9 mouse cellular contexts compared by ENCODE assay signal in genomic region chr5:143254487-143255130, GRCm38 (mm10). TPM values are rescaled to one million over a fixed set of nuclear protein-coding genes. Genes with fewer than 3 reads are reported as not detected.
DNase-seq lines count a peak whose midpoint lies in the region; ATAC-seq and TF ChIP-seq lines count a peak whose summit lies in the region.
"Had no signal": no experiment of that assay in that cellular context is flagged by ENCODE, and none has a peak within 500 bp of the region (broad histone marks: within the 10 kb centered on the region; RNA-seq: fewer than 3 reads in every experiment).

No protein-coding gene starts in this region.

- DNase-seq in kidney, adult 9 months, result no peak
- DNase-seq in forebrain, embryonic 11.5 days (ENCODE audit: low spot score), result peak; percentile 66
- DNase-seq in gastrocnemius, adult 8-10 months (ENCODE audit: low spot score in 2 of 2), result no peak
- no peak for DNase-seq in frontal cortex, postnatal 14 days (ENCODE audit: low spot score in 2 of 2)

- peak; percentile 43 for ATAC-seq in kidney, embryonic 16.5 days (ENCODE audit: low FRiP score, low TSS enrichment)
- ATAC-seq in forebrain, embryonic 11.5 days (replicated peaks; ENCODE audit: low FRiP score), result 0 out of 2 replicates have a peak, but pooled peaks have one; percentile 32
- ATAC-seq in midbrain, embryonic 12.5 days (ENCODE audit: low FRiP score, low read depth), result no peak
- no peak for ATAC-seq in activated CD4-positive, CD25-positive, alpha-beta regulatory T cell, adult 4 months

- 0 out of 2 replicates have a peak overlapping the region, but pooled peaks have one; percentile 31 for H3K9ac ChIP-seq in kidney, embryonic 16.5 days (replicated peaks; ENCODE audit: low read length)
- H3K9ac ChIP-seq in forebrain, embryonic 11.5 days (ENCODE audit: low read length), result no peak overlapping the region
- no peak overlapping the region for H3K9ac ChIP-seq in midbrain, embryonic 12.5 days (replicated peaks)
- H3K9ac ChIP-seq: liver, embryonic 14.5 days had no signal

- no peaks in the 10 kb centered on the region for H3K9me3 ChIP-seq in kidney, embryonic 16.5 days (ENCODE audit: low read length)
- H3K9me3 ChIP-seq in forebrain, embryonic 11.5 days (ENCODE audit: control insufficient read depth, low read length), result no peaks in the 10 kb centered on the region
- no peaks in the 10 kb centered on the region for H3K9me3 ChIP-seq in midbrain, embryonic 12.5 days

- 13% methylated on average over 65 of the region's 66 CpGs for WGBS in kidney, embryonic 16.5 days
- 6% methylated on average over 66 of the region's 66 CpGs for WGBS in forebrain, embryonic 11.5 days
- 6% methylated on average over 66 of the region's 66 CpGs for WGBS in midbrain, embryonic 12.5 days

- H3K27ac ChIP-seq in kidney, embryonic 16.5 days (ENCODE audit: low read length), result no peak overlapping the region
- H3K27ac ChIP-seq in bone marrow macrophage, adult 2 months (ENCODE audit: insufficient read depth, low read depth, low read length), result no peak overlapping the region
- no peak overlapping the region for H3K27ac ChIP-seq in forebrain, embryonic 11.5 days (ENCODE audit: low read depth, low read length)
- H3K27ac ChIP-seq in midbrain, embryonic 12.5 days (replicated peaks), result no peak overlapping the region
- H3K27ac ChIP-seq: liver, embryonic 14.5 days had no signal

- TF ChIP-seq CTCF in bone marrow macrophage, adult 2 months (IDR thresholded peaks at IDR 0.05; ENCODE audit: low read depth, low read length), result no peak

- 0 out of 2 replicates have a peak, but pooled peaks cover 9% of the 10 kb centered on the region for H3K36me3 ChIP-seq in kidney, embryonic 16.5 days (ENCODE audit: insufficient read depth, low read length)
- H3K36me3 ChIP-seq in forebrain, embryonic 11.5 days (ENCODE audit: control insufficient read depth, insufficient read depth, low read length), result peaks cover 4% of the 10 kb centered on the region; the same call in 1 of the 2 replicates
- H3K36me3 ChIP-seq in midbrain, embryonic 12.5 days, result peaks cover 72% of the 10 kb centered on the region

- peaks cover 26% of the 10 kb centered on the region for H3K4me1 ChIP-seq in kidney, embryonic 16.5 days (ENCODE audit: insufficient read depth, low read length)
- peaks cover 3% of the 10 kb centered on the region for H3K4me1 ChIP-seq in bone marrow macrophage, adult 2 months (ENCODE audit: control insufficient read depth, insufficient read depth, low read length)
- peaks cover 13% of the 10 kb centered on the region for H3K4me1 ChIP-seq in forebrain, embryonic 11.5 days (replicated peaks; ENCODE audit: control insufficient read depth, insufficient read depth, low read length)
- peaks cover 23% of the 10 kb centered on the region for H3K4me1 ChIP-seq in midbrain, embryonic 12.5 days

- peak overlapping the region; percentile 78 for H3K4me2 ChIP-seq in kidney, embryonic 16.5 days (replicated peaks; ENCODE audit: low read depth, low read length)
- H3K4me2 ChIP-seq in forebrain, embryonic 11.5 days (ENCODE audit: low read depth, low read length, severe bottlenecking), result peak overlapping the region; percentile 5; the same call in 1 of the 2 replicates
- peak overlapping the region; percentile 60 for H3K4me2 ChIP-seq in midbrain, embryonic 12.5 days (replicated peaks)

- H3K4me3 ChIP-seq in kidney, embryonic 16.5 days (ENCODE audit: low read length), result peak overlapping the region; percentile 47
- H3K4me3 ChIP-seq in bone marrow macrophage, adult 2 months (ENCODE audit: insufficient read depth, low read length), result peak overlapping the region; percentile 53
- H3K4me3 ChIP-seq in forebrain, embryonic 11.5 days (ENCODE audit: low read depth, low read length), result no peak overlapping the region; the same call in 1 of the 2 replicates
- peak overlapping the region; percentile 41 for H3K4me3 ChIP-seq in midbrain, embryonic 12.5 days

- H3K27me3 ChIP-seq in kidney, embryonic 16.5 days (ENCODE audit: insufficient read depth, low read length), result peaks cover 69% of the 10 kb centered on the region
- peaks cover 63% of the 10 kb centered on the region for H3K27me3 ChIP-seq in forebrain, embryonic 11.5 days (ENCODE audit: control insufficient read depth, insufficient read depth, low read length)
- peaks cover 84% of the 10 kb centered on the region for H3K27me3 ChIP-seq in midbrain, embryonic 12.5 days

- TF ChIP-seq POLR2A in bone marrow macrophage, adult 2 months (IDR thresholded peaks at IDR 0.05; ENCODE audit: borderline replicate concordance, low read depth, low read length), result no peak

RNA-seq across cellular contexts. Expression of gene Zfp316, which starts 15.2 kb away (rescaled TPM):
- 1.4 and 2.3 TPM in 2 replicates for polyA plus RNA-seq in kidney, embryonic 16.5 days (2015; fragmentation: Nextera tagmentation; extraction: Ambion mirVana)
- 1.7 and 2.9 TPM in 2 replicates for polyA plus RNA-seq in bone marrow macrophage, adult 2 months (2012; ENCODE audit: insufficient read depth, insufficient read length, missing spikeins)
- polyA plus RNA-seq in forebrain, embryonic 11.5 days (2014; fragmentation: Nextera tagmentation; extraction: Ambion mirVana), result 3.5 and 4.2 TPM in 2 replicates
- 17.9 and 18.4 TPM in 2 replicates for polyA plus RNA-seq in midbrain, embryonic 12.5 days (2016; fragmentation: Nextera tagmentation; extraction: Ambion mirVana)
- polyA plus RNA-seq in activated CD4-positive, CD25-positive, alpha-beta regulatory T cell, adult 4 months (2017; shearing (Covaris generic)), result under 1 TPM; 0.19 to 0.25 TPM
- total RNA-seq in gastrocnemius, adult 8-10 months (2022), result 1 to 10 TPM; 3.5 to 4.8 (median 4.4) TPM

RNA-seq across cellular contexts. Expression of gene Zfp12, which starts 19.6 kb away (rescaled TPM):
- 16.3 and 19.7 TPM in 2 replicates for polyA plus RNA-seq in kidney, embryonic 16.5 days (2015; fragmentation: Nextera tagmentation; extraction: Ambion mirVana)
- 8.8 and 10.2 TPM in 2 replicates for polyA plus RNA-seq in bone marrow macrophage, adult 2 months (2012; ENCODE audit: insufficient read depth, insufficient read length, missing spikeins)
- 30.4 and 31.0 TPM in 2 replicates for polyA plus RNA-seq in forebrain, embryonic 11.5 days (2014; fragmentation: Nextera tagmentation; extraction: Ambion mirVana)
- 28.2 and 29.0 TPM in 2 replicates for polyA plus RNA-seq in midbrain, embryonic 12.5 days (2016; fragmentation: Nextera tagmentation; extraction: Ambion mirVana)
- 1 to 10 TPM; 2.8 to 3.0 TPM for polyA plus RNA-seq in activated CD4-positive, CD25-positive, alpha-beta regulatory T cell, adult 4 months (2017; shearing (Covaris generic))
- total RNA-seq in gastrocnemius, adult 8-10 months (2022), result 1 to 10 TPM; 5.9 to 7.8 (median 7.2) TPM

RNA-seq across cellular contexts. Expression of gene Spdye4a, which starts 27.9 kb away (rescaled TPM):
- not detected in 2 replicates for polyA plus RNA-seq in kidney, embryonic 16.5 days (2015; fragmentation: Nextera tagmentation; extraction: Ambion mirVana)
- not detected in 2 replicates for polyA plus RNA-seq in bone marrow macrophage, adult 2 months (2012; ENCODE audit: insufficient read depth, insufficient read length, missing spikeins)
- not detected in 2 replicates for polyA plus RNA-seq in forebrain, embryonic 11.5 days (2014; fragmentation: Nextera tagmentation; extraction: Ambion mirVana)
- not detected in 2 replicates for polyA plus RNA-seq in midbrain, embryonic 12.5 days (2016; fragmentation: Nextera tagmentation; extraction: Ambion mirVana)
- not detected for polyA plus RNA-seq in activated CD4-positive, CD25-positive, alpha-beta regulatory T cell, adult 4 months (2017; shearing (Covaris generic))
- total RNA-seq in gastrocnemius, adult 8-10 months (2022), result not detected
- polyA plus RNA-seq: liver, embryonic 14.5 days had no signal

RNA-seq across cellular contexts. Expression of gene Zfp853, which starts 38.8 kb away (rescaled TPM):
- 0.05 TPM in 2 replicates for polyA plus RNA-seq in kidney, embryonic 16.5 days (2015; fragmentation: Nextera tagmentation; extraction: Ambion mirVana)
- polyA plus RNA-seq in bone marrow macrophage, adult 2 months (2012; ENCODE audit: insufficient read depth, insufficient read length, missing spikeins), result not detected in 2 replicates
- not detected in 2 replicates for polyA plus RNA-seq in forebrain, embryonic 11.5 days (2014; fragmentation: Nextera tagmentation; extraction: Ambion mirVana)
- polyA plus RNA-seq in midbrain, embryonic 12.5 days (2016; fragmentation: Nextera tagmentation; extraction: Ambion mirVana), result 0.08 TPM in 1 of 2 replicates, not detected in the other
- not detected for polyA plus RNA-seq in activated CD4-positive, CD25-positive, alpha-beta regulatory T cell, adult 4 months (2017; shearing (Covaris generic))
- not detected for total RNA-seq in gastrocnemius, adult 8-10 months (2022)

Comparison
In these comparisons a context has a peak if more than half of its experiments do, and no peak if none do; other contexts are left out.
1. ATAC-seq: peak in kidney, embryonic 16.5 days (single experiment) and forebrain, embryonic 11.5 days (single experiment); none in midbrain, embryonic 12.5 days (single experiment) and activated CD4-positive, CD25-positive, alpha-beta regulatory T cell, adult 4 months (single experiment).
2. H3K4me2 ChIP-seq: peak in every context shown above with its lines; median percentile 78 in kidney, embryonic 16.5 days; 60 in midbrain, embryonic 12.5 days; 5 in forebrain, embryonic 11.5 days.